Mouse (Mus musculus) small intestine, adult 2 months (tissue): ENCODE data around the gene Mmrn2. TPM values are rescaled to one million over a fixed set of nuclear protein-coding genes. Genes with fewer than 3 reads are reported as not detected.

ENCODE experiments used
- H3K27ac ChIP-seq: fragments of 200-500 bp; 2 replicates; pipeline ENCODE4 v1.5.1; 2012; ENCODE audit warnings: low read depth, low read length, control low read depth, inconsistent platforms; ENCODE audit not compliant: insufficient read depth
- H3K27me3 ChIP-seq: fragments of 200-500 bp; 2 replicates; pipeline ENCODE4 v1.6.1; 2012; ENCODE audit warnings: mild to moderate bottlenecking, moderate library complexity, low read length, inconsistent platforms; ENCODE audit not compliant: control insufficient read depth, insufficient read depth
- H3K36me3 ChIP-seq: fragments of 200-500 bp; 2 replicates; pipeline ENCODE4 v1.6.1; 2012; ENCODE audit warnings: mild to moderate bottlenecking, low read length, control low read depth, inconsistent platforms; ENCODE audit not compliant: control insufficient read depth, insufficient read depth
- H3K4me1 ChIP-seq: fragments of 200-500 bp; 2 replicates; pipeline ENCODE4 v1.6.1; 2012; ENCODE audit warnings: low read length, inconsistent platforms, mixed read lengths; ENCODE audit not compliant: control insufficient read depth, insufficient read depth, insufficient read length
- H3K4me3 ChIP-seq: fragments of 200-500 bp; 2 replicates; pipeline ENCODE4 v1.5.1; 2012; ENCODE audit warnings: low read depth, mild to moderate bottlenecking, control low read depth, inconsistent platforms, low read length, moderate library complexity
- CTCF ChIP-seq: fragments of 200-500 bp; IDR thresholded peaks from 2 replicates; pipeline ENCODE4 v1.5.1; 2012; ENCODE audit warnings: low read depth, mild to moderate bottlenecking, control low read depth, inconsistent platforms, low read length, moderate library complexity, mixed read lengths; ENCODE audit not compliant: insufficient replicate concordance, insufficient read length; ENCODE audit errors: extremely low read depth
- POLR2A ChIP-seq: fragments of 200-500 bp; IDR thresholded peaks from 2 replicates; pipeline ENCODE4 v1.6.1; 2012; ENCODE audit warnings: low read depth, mild to moderate bottlenecking, control low read depth, inconsistent platforms, low read length, moderate library complexity
- WGBS: fragments of 180-500 bp; shearing (Covaris S2); methylation state at CpG from one replicate; pipeline ENCODE4 v1.1.7; 2018; 5-methylcytosine and 5-hydroxymethylcytosine counted together
- polyA plus RNA-seq: library from polyadenylated mRNA; depleted of rRNA; stranded (reverse); fragments of >200 nt; gene quantifications from 2 replicates; pipeline ENCODE4 v1.2.3, GENCODE M21; 2012

Mmrn2 gene
- polyA plus RNA-seq, 1 experiment, result 5.5 TPM

DNA sequence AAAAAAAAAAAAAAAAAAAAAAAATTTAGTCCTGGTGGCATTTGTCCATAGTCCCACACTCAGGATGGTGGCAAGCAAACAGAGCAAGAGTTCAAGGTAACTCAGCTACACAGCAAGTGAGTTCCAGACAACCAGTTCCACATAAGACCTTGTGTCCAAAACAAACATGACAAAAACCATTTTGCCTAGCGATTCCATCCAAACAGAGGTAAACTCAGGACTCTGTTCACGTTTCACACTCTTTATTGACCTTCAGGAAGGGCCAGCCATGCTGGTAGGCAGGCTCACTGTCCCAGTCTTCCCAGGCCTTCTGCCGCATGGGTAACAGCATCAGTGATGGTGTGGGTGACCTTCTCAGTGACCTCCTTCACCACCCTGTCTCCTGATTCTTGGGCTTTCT lies 23.6 kb upstream of the Mmrn2 start:
- Histone ChIP-seq H3K27ac (no peak overlapping the region), H3K36me3 (no peaks in the 10 kb centered on the region)

DNA sequence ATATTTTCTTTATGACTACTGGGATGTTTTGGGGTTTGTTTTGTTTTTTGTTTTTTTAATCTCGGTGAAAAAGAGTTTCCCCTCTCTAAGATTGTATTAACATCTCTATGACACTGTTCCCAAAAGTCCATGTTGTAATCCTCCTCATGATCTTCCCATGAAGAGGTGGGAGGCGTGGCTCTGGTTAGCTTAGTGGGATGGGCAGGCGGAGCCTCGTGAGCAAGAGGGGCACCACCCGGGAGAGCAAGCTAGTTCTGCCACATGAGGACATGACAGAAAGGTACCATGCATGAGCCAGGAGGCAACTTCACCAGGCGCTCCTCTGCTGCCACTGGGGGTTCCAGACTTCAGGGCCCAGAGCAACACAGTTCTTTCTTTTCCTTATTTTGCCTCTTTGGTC lies 22.7 kb upstream of the Mmrn2 start:
- no peak for TF ChIP-seq CTCF
- TF ChIP-seq POLR2A, result no peak
- WGBS, result 47% methylated on average over 6 of the region's 6 CpGs
- Histone ChIP-seq H3K27me3 (no peaks in the 10 kb centered on the region), H3K4me3 (no peak overlapping the region), H3K4me1 (no peaks in the 10 kb centered on the region), H3K27ac (no peak overlapping the region), H3K36me3 (no peaks in the 10 kb centered on the region)

More for the DNA sequence above, 23.6 kb upstream of the Mmrn2 start:
- WGBS, result 56% methylated on average over 3 of the region's 3 CpGs
- Histone ChIP-seq H3K27me3 (no peaks in the 10 kb centered on the region), H3K4me1 (no peaks in the 10 kb centered on the region), H3K4me3 (no peak overlapping the region)
- no peak for TF ChIP-seq CTCF
- no peak for TF ChIP-seq POLR2A

DNA sequence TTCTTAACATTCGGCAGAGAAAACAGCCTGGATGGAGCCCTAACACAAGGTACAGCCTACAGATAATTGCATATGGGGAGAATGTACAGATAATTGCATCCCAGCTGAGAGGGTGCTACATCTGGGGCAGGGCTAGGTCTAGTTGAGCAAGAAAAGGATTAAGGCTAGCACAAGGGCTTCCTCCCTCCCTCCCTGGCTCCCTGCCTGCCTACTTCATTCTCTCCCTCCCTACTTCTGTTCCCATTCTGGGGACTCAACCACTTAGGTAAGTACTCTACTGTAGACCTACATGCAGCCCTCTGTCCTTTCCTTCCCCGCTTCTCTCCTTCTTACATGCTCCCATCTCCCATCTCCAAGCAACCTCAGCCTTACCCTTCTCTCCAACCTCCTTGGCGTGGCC lies 21.9 kb upstream of the Mmrn2 start:
- Histone ChIP-seq H3K27ac (no peak overlapping the region), H3K4me1 (no peaks in the 10 kb centered on the region), H3K4me3 (no peak overlapping the region), H3K36me3 (no peaks in the 10 kb centered on the region), H3K27me3 (no peaks in the 10 kb centered on the region)
- TF ChIP-seq POLR2A, result no peak
- no peak for TF ChIP-seq CTCF
- WGBS, result 91% methylated on average over 3 of the region's 3 CpGs

DNA sequence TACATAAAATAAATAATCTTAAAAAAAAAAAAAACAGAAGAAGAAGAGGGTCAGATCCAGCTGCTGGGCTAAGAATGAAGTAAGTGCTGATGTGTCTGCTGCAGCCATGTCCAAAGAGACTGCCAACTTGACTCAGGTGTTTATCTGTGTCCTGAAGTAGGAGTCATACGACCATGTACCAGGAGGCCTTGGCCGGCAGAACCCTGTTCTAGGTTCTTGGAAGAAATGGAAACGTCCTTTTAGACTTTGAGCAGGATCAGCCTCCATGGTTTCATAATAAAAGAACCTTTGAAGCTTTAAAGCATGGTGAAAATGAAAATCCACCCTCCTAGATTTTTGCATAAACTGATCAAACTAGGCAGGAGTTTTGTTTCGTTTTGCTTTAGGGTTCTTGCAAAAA lies 20.8 kb upstream of the Mmrn2 start:
- 53% methylated on average over 4 of the region's 4 CpGs for WGBS
- Histone ChIP-seq H3K27me3 (no peaks in the 10 kb centered on the region), H3K4me1 (no peaks in the 10 kb centered on the region), H3K4me3 (no peak overlapping the region), H3K27ac (no peak overlapping the region), H3K36me3 (no peaks in the 10 kb centered on the region)
- TF ChIP-seq CTCF (no peak), POLR2A (no peak)

DNA sequence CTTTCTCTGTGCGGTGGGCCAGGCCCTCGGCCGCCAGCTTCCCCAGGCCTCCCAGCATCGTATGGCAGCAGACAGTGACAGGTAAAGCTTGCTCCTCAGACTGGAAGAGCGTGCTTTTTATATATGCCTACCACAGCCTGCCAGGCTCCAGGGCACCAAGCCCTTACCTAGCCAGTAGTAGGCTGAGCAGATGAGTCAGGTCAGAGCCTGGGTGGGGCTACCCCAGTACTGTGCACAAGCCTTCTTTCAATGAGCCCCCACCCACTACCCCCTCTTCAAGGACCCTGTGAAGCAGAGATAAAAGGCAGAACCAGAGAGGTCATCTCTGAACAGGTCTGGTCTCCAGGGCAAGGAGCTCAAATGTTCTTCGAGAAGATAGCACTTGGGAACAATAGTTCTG lies 20.0 kb upstream of the Mmrn2 start, which contains the start of gene Fam25c:
TSS of gene Fam25c (minus strand) at position 133 of the 400 bp plus-strand sequence.
- H3K27ac ChIP-seq, result no peak within 1 kb of the TSS
- 86% methylated on average over 6 of the region's 6 CpGs for WGBS

DNA sequence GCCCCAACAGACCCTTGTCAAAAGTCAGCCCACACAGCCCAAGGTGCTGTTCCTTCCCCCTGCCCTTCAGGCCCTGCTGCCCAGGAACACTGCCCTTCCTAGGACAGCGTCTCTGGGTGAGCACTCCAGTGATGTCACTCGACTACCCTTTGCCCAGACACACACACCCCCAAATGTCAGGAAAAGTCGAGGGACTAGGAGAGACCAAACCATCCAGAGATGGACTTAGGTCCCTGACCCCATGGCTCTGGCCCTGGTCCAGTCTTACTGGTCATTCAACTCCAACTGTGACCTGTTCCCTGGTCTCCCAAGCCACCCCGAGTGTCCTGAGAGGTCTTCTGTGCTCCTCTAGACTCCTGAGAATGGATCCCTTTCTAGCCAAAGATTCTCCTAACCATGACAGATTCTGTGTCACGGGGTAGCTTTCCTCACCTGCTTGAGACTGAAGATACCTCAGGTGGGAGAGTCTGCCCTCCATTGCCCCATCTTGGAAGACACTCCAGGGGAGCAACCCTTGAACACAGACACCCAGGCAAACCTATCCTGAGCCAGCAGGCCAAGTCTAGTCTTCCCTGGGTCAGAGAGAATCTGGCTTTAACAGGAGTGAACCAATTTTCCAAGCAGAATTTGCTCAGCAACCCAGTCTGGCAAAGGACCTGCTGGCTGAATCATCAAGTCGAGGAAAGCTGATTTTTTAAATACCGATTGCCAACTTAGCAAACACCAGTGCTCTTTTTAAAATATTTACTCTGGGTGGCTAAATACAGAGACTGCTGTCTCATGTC lies 17.4 kb upstream of the Mmrn2 start:
- H3K4me3 ChIP-seq, result no peak overlapping the region
- peaks cover 8% of the 10 kb centered on the region; the same call in 1 of the 2 replicates for H3K4me1 ChIP-seq
- TF ChIP-seq CTCF (no peak), POLR2A (no peak)
- H3K36me3 ChIP-seq, result no peaks in the 10 kb centered on the region
- no peaks in the 10 kb centered on the region for H3K27me3 ChIP-seq
- WGBS, result 68% methylated on average over 7 of the region's 7 CpGs
- H3K27ac ChIP-seq, result no peak overlapping the region

More for the DNA sequence above, 20.0 kb upstream of the Mmrn2 start, which contains the start of gene Fam25c:
- Histone ChIP-seq H3K4me1 (no peaks in the 10 kb centered on the region), H3K36me3 (no peaks in the 10 kb centered on the region), H3K27me3 (no peaks in the 10 kb centered on the region), H3K4me3 (no peak within 1 kb of the TSS)
- TF ChIP-seq CTCF (no peak), POLR2A (no peak)

DNA sequence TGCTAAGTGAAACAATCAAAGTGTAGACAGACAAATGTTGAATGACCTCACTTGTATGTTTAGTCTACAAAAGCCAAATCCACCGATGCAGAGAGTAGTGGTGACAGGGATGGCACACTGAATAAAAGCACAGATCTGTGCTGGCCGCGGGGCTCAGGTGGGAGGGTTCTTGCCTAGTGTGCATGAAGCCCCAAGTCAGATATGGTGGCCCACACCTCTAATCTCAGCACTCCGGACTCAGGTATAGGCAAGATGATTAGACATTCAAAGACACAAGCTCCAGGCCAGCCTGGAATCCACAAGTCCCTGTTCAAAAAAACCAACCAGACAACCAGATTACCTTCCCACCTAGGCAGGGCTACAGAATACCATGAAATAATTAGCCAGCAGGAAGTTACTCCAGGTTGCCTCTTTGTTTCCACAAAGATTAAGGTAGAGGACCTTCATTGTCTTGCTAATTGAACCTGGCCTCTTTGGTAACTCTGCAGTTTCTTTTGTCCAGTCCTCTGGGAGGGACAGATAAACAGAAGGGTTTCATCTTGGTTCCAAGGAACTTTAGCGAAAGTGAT lies 15.5 kb upstream of the Mmrn2 start:
- TF ChIP-seq POLR2A (no peak), CTCF (no peak)
- no peak overlapping the region for H3K4me3 ChIP-seq
- H3K4me1 ChIP-seq, result peaks cover 16% of the 10 kb centered on the region; the same call in 1 of the 2 replicates
- H3K27me3 ChIP-seq, result no peaks in the 10 kb centered on the region
- H3K27ac ChIP-seq, result no peak overlapping the region
- WGBS, result 65% methylated on average over 5 of the region's 5 CpGs
- H3K36me3 ChIP-seq, result no peaks in the 10 kb centered on the region
